Mouse (Mus musculus): ENCODE measurements at regions not wholly inside any gene's neighbourhood (a gene's known extent, or its start where the extent isn't known, plus 50 kb on each side); places are given as distances from the start of the nearest gene placed in this dataset.
"Not testable (repeated sequence)": the region's sequence is repeated elsewhere in the genome, so short reads cannot be mapped to it uniquely, and the experiment has no call there.

DNA sequence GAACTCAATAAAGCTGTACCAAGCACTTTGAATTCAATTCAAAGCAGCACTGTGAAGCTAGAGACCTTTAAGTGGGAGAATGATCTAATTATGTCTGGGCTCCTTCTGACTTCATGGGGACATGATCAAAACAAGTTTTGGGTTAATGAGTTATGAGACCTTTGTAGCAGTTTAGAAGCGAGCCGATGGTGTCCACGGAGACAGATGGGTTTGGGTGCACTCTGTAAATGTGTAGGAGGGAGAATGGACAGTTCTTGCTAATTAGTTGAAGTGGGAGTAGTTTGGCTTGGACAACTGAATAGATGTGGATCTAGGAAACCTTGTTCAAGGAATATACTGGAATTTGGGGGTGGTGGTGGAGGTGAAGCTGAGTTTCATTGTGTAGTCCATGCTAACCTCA lies 186.3 kb upstream of the Cldn34b3 start:
- DNase-seq: no peak

DNA sequence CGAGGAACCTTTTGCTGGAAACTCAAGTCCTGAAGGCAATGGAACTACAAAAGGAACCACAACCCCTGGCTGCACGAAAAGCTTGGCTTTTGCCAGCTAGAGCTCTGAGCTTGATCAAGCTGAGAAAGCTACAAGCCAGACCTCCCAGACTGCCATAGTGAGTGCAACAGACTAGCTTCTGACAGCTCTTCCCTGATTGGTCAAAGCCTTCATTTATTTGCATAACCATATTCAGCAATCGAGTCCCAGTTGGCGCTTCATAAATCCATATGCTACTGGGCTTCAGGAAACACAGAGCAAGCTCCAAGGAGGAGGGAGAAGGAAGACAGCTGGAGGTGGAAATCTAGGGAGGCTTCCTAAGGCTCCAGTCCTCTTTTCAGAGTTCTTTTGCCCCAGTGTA lies 181.4 kb upstream of the Cldn34b3 start:
- no peak for DNase-seq

DNA sequence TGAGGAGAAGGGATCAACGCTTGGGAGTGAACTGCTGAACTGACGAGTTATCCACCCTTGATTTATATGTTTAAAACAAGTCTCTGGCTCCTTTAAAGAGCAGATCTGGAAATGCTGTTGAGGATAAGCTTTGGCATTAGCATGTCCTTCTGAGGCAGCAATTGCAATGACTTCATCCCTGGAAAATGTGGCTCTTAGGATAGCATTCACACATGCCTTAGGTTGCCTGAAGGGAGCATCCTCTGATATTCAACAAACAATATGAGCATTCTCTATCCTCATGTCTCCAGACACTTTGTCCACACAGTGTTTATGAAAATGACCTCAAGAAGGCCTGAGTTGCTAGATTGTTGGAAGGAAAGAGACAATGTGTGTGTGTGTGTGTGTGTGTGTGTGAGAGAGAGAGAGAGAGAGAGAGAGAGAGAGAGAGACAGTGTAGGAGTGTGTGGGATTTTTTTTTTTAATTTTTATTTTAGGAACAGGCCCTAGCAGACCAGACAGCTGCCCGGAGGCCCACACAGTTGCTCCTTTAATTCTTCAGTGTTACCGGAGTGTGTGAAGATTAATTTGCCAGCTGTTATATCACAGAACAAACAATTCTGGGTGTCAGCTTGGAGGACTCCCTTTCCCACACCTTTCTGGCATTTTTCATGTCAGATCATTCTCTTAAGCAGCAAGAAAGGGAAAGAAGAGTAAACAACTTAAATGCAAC lies 153.2 kb upstream of the Cldn34b3 start:
- DNase-seq: no peak

DNA sequence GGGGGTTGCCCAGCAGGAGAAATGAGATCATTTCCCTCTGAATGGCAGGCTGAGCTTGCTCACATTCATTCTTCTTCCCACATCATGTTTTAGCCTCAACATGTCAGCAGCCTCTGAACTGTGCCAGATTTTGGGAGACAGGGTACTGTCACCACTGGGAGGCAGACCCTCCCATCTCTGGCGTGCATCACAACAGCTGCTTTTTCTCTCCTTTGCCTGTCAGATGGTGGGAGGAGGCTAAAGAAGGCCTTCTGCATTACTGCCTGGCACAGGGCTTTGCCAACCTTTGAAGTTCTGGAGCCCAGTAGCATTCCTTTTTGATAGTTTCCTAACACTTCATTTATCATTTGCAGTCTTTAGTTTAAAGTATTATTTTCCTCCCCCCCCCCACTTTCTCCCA lies 148.0 kb upstream of the Cldn34b3 start:
- DNase-seq: peak; percentile 11

DNA sequence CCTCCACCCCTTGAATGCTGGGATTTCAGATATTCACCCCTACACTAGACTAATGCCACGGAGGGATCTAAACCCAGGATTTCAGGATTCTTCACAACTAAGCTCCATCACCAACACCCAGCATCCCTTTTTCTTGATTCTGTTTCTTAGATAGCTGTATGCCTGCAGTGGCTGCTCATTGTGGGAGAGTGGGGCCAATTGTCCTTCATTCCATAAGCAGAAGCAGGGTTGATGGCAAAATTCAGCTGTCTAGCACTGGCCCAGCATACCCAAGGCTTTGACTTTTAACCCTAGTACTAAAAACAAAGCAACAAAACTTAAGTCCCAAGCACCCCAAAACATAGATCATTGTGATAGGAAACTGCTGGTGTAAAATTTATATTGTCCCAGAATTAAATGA lies 147.5 kb upstream of the Cldn34b3 start:
- DNase-seq: no peak

DNA sequence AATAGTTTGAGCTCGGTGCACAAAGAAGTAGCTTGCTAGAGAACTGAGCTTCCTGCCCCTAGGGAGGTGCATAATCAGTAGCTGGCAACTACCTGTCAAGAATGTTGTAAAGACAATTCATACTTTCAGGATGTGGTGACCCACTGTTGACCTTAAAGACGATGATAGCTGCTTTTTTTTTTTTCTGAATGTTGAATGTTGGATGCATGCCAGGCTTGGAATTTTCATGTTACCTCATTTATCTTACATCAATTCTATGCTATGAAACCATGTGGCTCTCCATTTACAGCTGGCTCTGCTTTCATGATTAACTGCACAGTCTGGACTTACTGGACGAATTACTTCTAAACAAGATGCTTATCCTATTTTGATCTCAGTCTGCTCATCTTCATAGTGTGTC lies 143.2 kb upstream of the Cldn34b3 start:
- peak; percentile 7 for DNase-seq

DNA sequence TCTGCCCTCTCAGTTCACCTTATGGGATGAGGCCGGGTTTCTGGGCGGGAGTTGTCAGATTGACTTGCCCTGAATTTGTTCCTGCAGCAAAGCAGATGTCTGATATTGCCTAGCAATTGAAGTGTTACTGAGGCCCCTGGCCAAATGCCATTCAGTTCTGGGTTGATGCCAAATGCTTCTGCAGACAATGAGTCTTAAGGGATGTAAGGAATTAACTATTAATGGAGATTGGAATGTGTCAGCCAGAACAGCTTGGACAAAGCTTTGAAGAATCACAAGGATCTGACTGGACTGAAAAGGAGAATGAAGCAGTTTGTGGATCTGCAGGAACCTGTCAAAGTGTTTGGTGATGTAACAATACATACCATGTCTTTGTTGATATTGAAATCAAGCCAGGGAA lies 140.7 kb upstream of the Cldn34b3 start:
- DNase-seq: peak; percentile 82

DNA sequence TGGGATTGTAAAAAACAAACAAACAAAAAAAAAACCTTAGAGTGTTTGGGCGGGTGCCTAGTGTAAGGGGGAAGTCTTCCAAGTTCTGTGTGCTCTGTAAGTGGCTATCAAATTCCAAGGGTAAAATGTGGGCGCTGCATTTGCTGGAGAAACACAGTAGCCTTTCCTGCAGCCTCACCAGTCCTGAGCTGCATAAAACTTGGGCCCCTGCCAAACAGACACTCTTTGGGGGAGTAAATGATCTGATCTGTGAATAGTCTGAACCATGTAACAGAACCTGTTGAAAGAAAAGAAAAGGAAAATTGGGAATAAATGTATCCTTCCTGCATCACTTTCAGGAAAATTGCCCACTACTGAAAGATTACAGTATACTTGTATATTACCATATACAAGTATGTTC lies 126.4 kb upstream of the Cldn34b3 start:
- peak; percentile 13 for DNase-seq

DNA sequence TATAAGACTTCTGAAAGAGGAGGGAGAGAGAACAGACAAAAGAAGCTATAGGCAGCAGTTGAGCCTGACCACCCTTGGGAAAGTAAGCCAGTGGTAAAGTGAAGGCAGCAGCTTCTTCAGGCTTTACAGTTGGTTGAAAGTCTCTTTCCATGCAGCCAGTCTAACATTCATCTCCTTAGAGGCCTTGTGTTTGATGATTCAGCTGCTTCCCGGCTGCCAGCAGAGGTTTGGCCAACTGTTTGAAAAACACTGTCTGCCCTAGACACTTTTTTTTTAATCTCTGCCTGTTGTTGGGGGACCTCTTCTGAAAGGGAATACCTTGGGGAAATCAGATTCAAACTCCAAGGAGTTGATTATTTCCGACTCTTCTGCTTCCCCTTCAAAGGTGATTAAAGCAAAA lies 123.1 kb upstream of the Cldn34b3 start:
- no peak for DNase-seq

DNA sequence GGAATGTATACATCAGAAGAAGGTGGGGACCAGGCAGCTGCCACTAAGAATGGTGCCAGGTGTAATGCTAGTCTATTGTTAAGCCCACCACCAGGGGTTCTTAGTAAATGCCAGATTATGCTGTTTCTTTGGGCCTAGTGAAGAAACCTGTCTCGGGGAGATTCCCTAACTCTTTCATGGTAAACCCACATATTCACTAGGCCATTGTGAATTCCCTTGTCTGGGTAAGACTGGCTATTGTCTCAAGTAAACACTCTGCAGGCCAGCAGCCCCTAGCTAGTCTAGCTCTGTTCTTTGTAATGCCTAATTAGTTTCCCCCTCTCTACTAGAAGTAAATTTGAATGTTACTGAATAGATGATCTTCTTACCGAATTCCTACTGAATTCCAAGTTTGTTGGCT lies 89.3 kb upstream of the Cldn34b3 start:
- not testable (repeated sequence) for DNase-seq

DNA sequence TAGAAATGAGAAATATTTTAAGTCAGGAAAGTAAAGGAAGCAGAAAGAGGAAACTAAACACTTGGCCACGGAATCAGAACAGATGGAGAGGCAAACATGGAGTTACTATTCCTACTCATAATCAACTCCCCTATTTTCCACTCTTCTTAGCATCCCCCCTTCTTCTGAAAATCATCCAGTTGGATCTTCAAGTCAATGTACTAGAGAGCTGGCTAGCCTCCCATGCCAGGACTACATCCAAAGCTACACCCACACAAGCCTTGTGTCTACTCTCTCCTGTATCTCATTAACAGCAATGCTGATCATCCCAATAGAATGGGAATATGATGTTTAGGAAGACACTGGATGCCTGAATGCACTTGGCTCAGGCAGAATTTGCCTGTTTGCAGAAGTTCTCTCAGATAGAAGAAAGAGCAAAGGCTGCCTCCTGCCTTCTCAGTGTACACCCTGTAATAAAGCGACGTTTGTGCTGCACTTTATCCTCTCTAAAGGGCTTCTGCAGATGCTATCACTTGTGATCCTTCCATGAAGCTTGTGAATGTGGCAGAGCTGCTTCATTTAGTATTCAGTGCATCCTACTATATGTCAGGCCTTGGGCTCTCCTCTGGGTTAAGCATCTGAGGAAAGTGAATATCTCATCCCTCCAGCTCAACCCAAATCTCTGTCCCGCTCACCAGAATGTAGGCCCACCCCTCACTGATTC lies 82.5 kb upstream of the Cldn34b3 start:
- DNase-seq: no peak

DNA sequence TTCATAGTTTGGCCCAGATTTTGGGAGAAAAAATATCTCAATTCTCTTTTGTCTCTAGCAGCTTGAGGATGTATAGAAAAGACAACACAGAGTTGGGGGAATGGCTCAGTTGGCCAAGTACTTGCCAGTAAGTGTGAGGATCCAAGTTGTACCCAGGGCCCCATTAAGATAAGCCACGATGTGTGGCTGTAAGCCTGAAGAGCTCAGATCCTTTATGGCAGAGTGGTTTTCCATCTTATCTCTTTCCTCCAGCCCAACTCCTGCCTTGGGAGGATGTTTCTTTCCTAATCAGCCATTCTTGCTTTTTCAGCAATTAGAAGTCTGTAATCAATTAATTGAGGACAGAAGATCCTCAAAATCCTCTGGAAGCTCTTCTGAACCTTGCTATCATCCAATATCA lies 63.5 kb upstream of the Cldn34b3 start:
- no peak for DNase-seq

DNA sequence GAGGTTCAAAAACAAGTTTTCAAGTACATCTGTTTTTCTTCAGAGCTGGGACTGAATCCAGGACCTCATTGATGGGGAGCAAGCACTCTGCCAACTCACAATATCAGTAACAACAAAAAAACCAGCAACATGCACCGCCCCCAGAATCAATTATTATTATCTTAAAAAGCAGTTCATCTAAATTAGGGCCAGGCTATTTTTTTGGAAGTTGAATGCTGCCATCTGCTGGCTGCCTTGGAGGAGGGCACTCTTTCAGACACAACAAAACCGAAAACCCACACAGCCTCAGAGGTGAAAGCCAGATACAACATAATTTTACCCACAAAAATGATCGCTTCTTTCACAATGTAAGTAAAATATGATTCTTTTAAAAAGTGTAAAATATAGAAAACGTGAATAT lies 62.7 kb upstream of the Cldn34b3 start:
- DNase-seq: peak; percentile 56
